Mouse (Mus musculus) stomach, postnatal 0 days (tissue): ENCODE measurements around the gene Mcam. TPM values are rescaled to one million over a fixed set of nuclear protein-coding genes. Genes with fewer than 3 reads are reported as not detected.
A peak's percentile ranks its signal among the peaks of the same experiment; 100 is the strongest.

Experiments used
- ATAC-seq: fragments of 200-750 bp; cut with Nextera tagmentation; 2 replicates; pipeline ENCODE4 v1.8.0; 2017; ENCODE audit not compliant: low FRiP score, low TSS enrichment
- DNase-seq: peaks from one replicate; pipeline ENCODE4 v3.0.0-alpha.2; 2016; ENCODE audit warnings: low spot score
- H3K27ac ChIP-seq: fragments of 300-500 bp; sonication (generic); replicated peaks from 2 replicates; pipeline ENCODE4 v1.5.1; 2014; ENCODE audit warnings: mild to moderate bottlenecking, control low read depth
- H3K27me3 ChIP-seq: fragments of 300-500 bp; sonication (generic); 2 replicates; pipeline ENCODE4 v1.6.1; 2014; ENCODE audit warnings: low read length; ENCODE audit not compliant: control insufficient read depth, insufficient read depth
- H3K36me3 ChIP-seq: fragments of 300-500 bp; sonication (generic); 2 replicates; pipeline ENCODE4 v1.6.1; 2014; ENCODE audit warnings: low read length, mixed read lengths; ENCODE audit not compliant: control insufficient read depth, insufficient read depth
- H3K4me1 ChIP-seq: fragments of 300-500 bp; sonication (generic); replicated peaks from 2 replicates; pipeline ENCODE4 v1.6.1; 2014; ENCODE audit warnings: antibody characterized with exemption; ENCODE audit not compliant: control insufficient read depth, insufficient read depth
- H3K4me2 ChIP-seq: fragments of 300-500 bp; sonication (generic); replicated peaks from 2 replicates; pipeline ENCODE4 v1.6.1; 2014; ENCODE audit warnings: low read depth, mild to moderate bottlenecking, control low read depth, moderate library complexity
- H3K4me3 ChIP-seq: fragments of 300-500 bp; sonication (generic); 2 replicates; pipeline ENCODE4 v1.5.1; 2014; ENCODE audit warnings: low read depth, low read length, control low read depth
- H3K9ac ChIP-seq: fragments of 300-500 bp; sonication (generic); 2 replicates; pipeline ENCODE4 v1.6.1; 2014; ENCODE audit warnings: mild to moderate bottlenecking, low read length, control low read depth, mixed read lengths
- H3K9me3 ChIP-seq: fragments of 300-500 bp; sonication (generic); 2 replicates; pipeline ENCODE4 v1.6.1; 2016; ENCODE audit warnings: low read length; ENCODE audit not compliant: control insufficient read depth
- CTCF ChIP-seq: IDR thresholded peaks from 2 replicates; pipeline ENCODE4 v1.5.1; 2016; ENCODE audit warnings: antibody characterized with exemption, low read depth, mild to moderate bottlenecking, moderate library complexity
- EP300 ChIP-seq: optimal IDR thresholded peaks from 2 replicates; pipeline ENCODE3; 2016; ENCODE audit warnings: antibody characterized with exemption
- WGBS: fragments of 180-500 bp; shearing (Covaris S2); extraction: QIAGEN DNeasy Blood & Tissue Kit; methylation state at CpG from one replicate; pipeline ENCODE4 v1.1.7; 2014; 5-methylcytosine and 5-hydroxymethylcytosine counted together
- polyA plus RNA-seq: library from polyadenylated mRNA; unstranded; fragments of >200 nt; fragmentation: Nextera tagmentation; extraction: Ambion mirVana; gene quantifications from 2 replicates; pipeline ENCODE4 v1.2.1, GENCODE M21; 2015

Mcam gene
- polyA plus RNA-seq, 1 experiment from 2014 or later: 44.5 TPM

- Histone ChIP-seq H3K27me3 (no peaks in the 10 kb centered on the region), H3K4me3 (no peak overlapping the region), H3K36me3 (no peaks in the 10 kb centered on the region; the same call in 1 of the 2 replicates), H3K9ac (no peak overlapping the region), H3K9me3 (no peaks in the 10 kb centered on the region), H3K4me1 (peaks cover 8% of the 10 kb centered on the region; the same call in 1 of the 2 replicates), H3K4me2 (0 out of 2 replicates have a peak overlapping the region, but pooled peaks have one; percentile 17), H3K27ac (0 out of 2 replicates have a peak overlapping the region, but pooled peaks have one; percentile 18)
- DNase-seq (peak; percentile 49), ATAC-seq (no peak)
- WGBS: 12% methylated on average over 15 of the region's 15 CpGs
- no peak for TF ChIP-seq EP300
- no peak for TF ChIP-seq CTCF
Observed at GRCm38 (mm10) chr9:44087761-44088455, 46.4 kb upstream of the Mcam start.

- Histone ChIP-seq H3K4me2 (no peak overlapping the region), H3K36me3 (no peaks in the 10 kb centered on the region; the same call in 1 of the 2 replicates), H3K27me3 (no peaks in the 10 kb centered on the region), H3K4me1 (peaks cover 8% of the 10 kb centered on the region; the same call in 1 of the 2 replicates), H3K9me3 (no peaks in the 10 kb centered on the region), H3K9ac (no peak overlapping the region), H3K27ac (peak overlapping the region; percentile 9; the same call in 1 of the 2 replicates), H3K4me3 (no peak overlapping the region)
- no peak for TF ChIP-seq CTCF
- TF ChIP-seq EP300: no peak
- WGBS: 69% methylated on average over 12 of the region's 12 CpGs
- DNase-seq: no peak
- no peak for ATAC-seq
Observed at GRCm38 (mm10) chr9:44088877-44089608, 45.2 kb upstream of the Mcam start.

- Histone ChIP-seq H3K4me2 (no peak overlapping the region), H3K9ac (no peak overlapping the region), H3K4me3 (no peak overlapping the region), H3K4me1 (no peaks in the 10 kb centered on the region), H3K27ac (no peak overlapping the region), H3K27me3 (no peaks in the 10 kb centered on the region), H3K9me3 (no peaks in the 10 kb centered on the region), H3K36me3 (no peaks in the 10 kb centered on the region; the same call in 1 of the 2 replicates)
- DNase-seq (peak; percentile 87), ATAC-seq (peak; percentile 68)
- 38% methylated on average over 24 of the region's 24 CpGs for WGBS
- TF ChIP-seq CTCF (peak; percentile 90), EP300 (no peak)
Observed at GRCm38 (mm10) chr9:44093612-44094503, 40.4 kb upstream of the Mcam start.

- Histone ChIP-seq H3K27me3 (no peaks in the 10 kb centered on the region), H3K4me2 (no peak overlapping the region), H3K27ac (no peak overlapping the region), H3K9me3 (no peaks in the 10 kb centered on the region), H3K36me3 (no peaks in the 10 kb centered on the region; the same call in 1 of the 2 replicates), H3K9ac (no peak overlapping the region), H3K4me1 (no peaks in the 10 kb centered on the region), H3K4me3 (no peak overlapping the region)
- no peak for ATAC-seq
- no peak for TF ChIP-seq EP300
- no peak for TF ChIP-seq CTCF
- no peak for DNase-seq
- WGBS: 87% methylated on average over 3 of the region's 3 CpGs
Observed at GRCm38 (mm10) chr9:44094737-44095136, 39.5 kb upstream of the Mcam start.

GRCm38 (mm10) chr9:44095781-44096180 lies 38.5 kb upstream of the Mcam start:
- no peak overlapping the region for H3K9ac ChIP-seq
- TF ChIP-seq EP300 (no peak), CTCF (no peak)
- DNase-seq (no peak), ATAC-seq (no peak)
- H3K27me3 ChIP-seq: no peaks in the 10 kb centered on the region
- H3K36me3 ChIP-seq: no peaks in the 10 kb centered on the region; the same call in 1 of the 2 replicates
- H3K4me3 ChIP-seq: no peak overlapping the region
- H3K4me2 ChIP-seq: no peak overlapping the region
- WGBS: 92% methylated on average over 9 of the region's 9 CpGs
- no peaks in the 10 kb centered on the region for H3K9me3 ChIP-seq
- H3K4me1 ChIP-seq: no peaks in the 10 kb centered on the region
- no peak overlapping the region for H3K27ac ChIP-seq
